Mouse (Mus musculus): ENCODE data around the gene Map7. TPM values are rescaled to one million over a fixed set of nuclear protein-coding genes. Genes with fewer than 3 reads are reported as not detected.

The Map7 gene
- total RNA-seq, 1 experiment = 35.2 TPM

DNA sequence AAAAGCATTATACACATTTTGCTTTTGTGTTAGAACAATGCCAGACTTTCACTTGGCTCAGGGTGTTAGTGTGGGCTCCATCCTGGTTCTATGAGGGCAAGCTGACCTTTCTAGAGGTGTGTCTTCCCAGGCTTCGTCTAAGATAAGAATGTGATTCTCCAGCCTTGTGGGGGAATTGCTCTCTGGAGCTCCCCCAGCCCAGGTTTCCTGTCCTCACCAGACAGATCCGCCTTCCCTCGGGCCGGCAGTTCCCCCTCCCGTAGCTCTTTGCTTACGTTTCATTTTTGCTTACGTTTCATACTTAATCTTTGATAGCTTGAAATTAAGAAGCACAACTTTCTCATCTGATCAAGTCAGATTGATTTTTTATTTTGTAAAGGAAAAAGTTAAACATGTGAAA is 48.8 kb downstream of the Map7 start:
- Histone ChIP-seq H3K9ac (ENCODE audit: insufficient read depth, low read depth, low read length, poor library complexity, severe bottlenecking) (no peak overlapping the region), H3K4me1 (ENCODE audit: control insufficient read depth in 2 of 2, insufficient read depth in 2 of 2, low read length in 2 of 2, poor library complexity in 1 of 2) (peaks cover 3 to 15% of the 10 kb centered on the region in 2 experiments; a peak in 3 of 4 replicates), H3K9me3 (ENCODE audit: control insufficient read depth, insufficient read depth, low read depth, low read length) (no peaks in the 10 kb centered on the region), H3K27ac (ENCODE audit: insufficient read depth, low read depth, low read length, poor library complexity, severe bottlenecking) (no peak overlapping the region), H3K4me3 (ENCODE audit: insufficient read depth in 1 of 2, low read depth in 1 of 2, low read length in 2 of 2, poor library complexity in 1 of 2, severe bottlenecking in 1 of 2) (no peak overlapping the region), H3K36me3 (ENCODE audit: control insufficient read depth, insufficient read depth, low read length, poor library complexity, severe bottlenecking) (no peaks in the 10 kb centered on the region)
- TF ChIP-seq CHD2 (IDR thresholded peaks at IDR 0.05; ENCODE audit: low read depth, low read length) (no peak), HCFC1 (IDR thresholded peaks at IDR 0.05; ENCODE audit: borderline replicate concordance, insufficient read depth, low read length) (no peak), MAFK (IDR thresholded peaks at IDR 0.05; ENCODE audit: insufficient read depth, low read depth, low read length) (no peak), ZNF384 (IDR thresholded peaks at IDR 0.05; ENCODE audit: low read depth, low read length) (no peak), ZC3H11A (IDR thresholded peaks at IDR 0.05; ENCODE audit: borderline replicate concordance, low read depth, low read length) (no peak)
- no peak for DNase-seq (ENCODE audit: low read depth, low spot score)
- in situ Hi-C loops (cut with MboI; ENCODE audit: low sequenced_read_pairs in 2 of 2, unreplicated experiment in 2 of 2) = no loop called here

DNA sequence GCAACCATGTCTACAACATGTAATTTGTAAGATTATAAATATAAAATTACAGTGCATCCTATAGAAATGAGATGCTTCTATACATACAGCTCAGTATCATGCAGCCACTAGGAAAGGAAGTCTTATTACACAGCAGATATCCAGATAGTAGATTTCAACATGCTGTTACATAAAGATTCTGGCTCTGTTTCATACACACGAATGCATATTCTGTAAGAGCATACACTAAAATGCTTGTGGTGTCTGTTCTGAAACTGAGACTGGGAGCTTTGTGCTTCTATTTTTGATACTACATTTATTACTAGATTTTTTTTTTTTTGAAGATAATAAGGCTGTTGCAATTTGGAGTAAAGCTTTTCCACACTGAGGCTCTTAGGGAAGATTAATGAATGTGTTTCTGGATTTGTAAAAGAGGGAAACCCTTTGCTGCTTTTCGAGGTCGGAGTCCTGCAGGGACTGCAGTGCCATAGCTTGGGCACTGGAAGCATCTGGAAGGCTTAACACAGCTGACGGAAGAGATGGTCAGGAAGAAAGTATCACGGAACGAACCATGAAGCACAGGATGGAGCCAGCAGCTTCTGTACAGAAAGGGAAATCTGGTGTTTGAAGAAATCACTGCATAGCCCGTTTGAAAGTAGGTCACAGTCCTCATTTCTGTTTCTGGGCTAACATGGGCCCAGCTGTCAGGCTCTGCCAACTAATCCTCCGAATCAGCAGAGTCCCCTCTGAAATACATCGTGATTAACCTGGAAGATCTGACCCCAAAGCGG is 50.9 kb downstream of the Map7 start:
- Histone ChIP-seq H3K9me3 (ENCODE audit: control insufficient read depth, insufficient read depth, low read depth, low read length) (no peaks in the 10 kb centered on the region), H3K27ac (ENCODE audit: insufficient read depth, low read depth, low read length, poor library complexity, severe bottlenecking) (no peak overlapping the region), H3K4me3 (ENCODE audit: insufficient read depth in 1 of 2, low read depth in 1 of 2, low read length in 2 of 2, poor library complexity in 1 of 2, severe bottlenecking in 1 of 2) (no peak overlapping the region), H3K36me3 (ENCODE audit: control insufficient read depth, insufficient read depth, low read length, poor library complexity, severe bottlenecking) (no peaks in the 10 kb centered on the region), H3K4me1 (ENCODE audit: control insufficient read depth in 2 of 2, insufficient read depth in 2 of 2, low read length in 2 of 2, poor library complexity in 1 of 2) (peaks cover 7 to 14% of the 10 kb centered on the region in 2 experiments), H3K9ac (ENCODE audit: insufficient read depth, low read depth, low read length, poor library complexity, severe bottlenecking) (no peak overlapping the region)
- TF ChIP-seq CHD2 (IDR thresholded peaks at IDR 0.05; ENCODE audit: low read depth, low read length) = no peak
- no peak for TF ChIP-seq ZNF384 (IDR thresholded peaks at IDR 0.05; ENCODE audit: low read depth, low read length)
- no peak for DNase-seq (ENCODE audit: low read depth, low spot score)
- in situ Hi-C loops (cut with MboI; ENCODE audit: low sequenced_read_pairs in 2 of 2, unreplicated experiment in 2 of 2) = no loop called here

GRCm38 (mm10) chr10:20201236-20201635 is 53.0 kb downstream of the Map7 start:
- no peak for DNase-seq (ENCODE audit: low read depth, low spot score)
- TF ChIP-seq CHD2 (IDR thresholded peaks at IDR 0.05; ENCODE audit: low read depth, low read length) (no peak), ZC3H11A (IDR thresholded peaks at IDR 0.05; ENCODE audit: borderline replicate concordance, low read depth, low read length) (no peak), HCFC1 (IDR thresholded peaks at IDR 0.05; ENCODE audit: borderline replicate concordance, insufficient read depth, low read length) (no peak), ZNF384 (IDR thresholded peaks at IDR 0.05; ENCODE audit: low read depth, low read length) (no peak), MAFK (IDR thresholded peaks at IDR 0.05; ENCODE audit: insufficient read depth, low read depth, low read length) (no peak)
- in situ Hi-C loops (cut with MboI; ENCODE audit: low sequenced_read_pairs in 2 of 2, unreplicated experiment in 2 of 2) = no loop called here
- Histone ChIP-seq H3K9me3 (ENCODE audit: control insufficient read depth, insufficient read depth, low read depth, low read length) (no peaks in the 10 kb centered on the region), H3K36me3 (ENCODE audit: control insufficient read depth, insufficient read depth, low read length, poor library complexity, severe bottlenecking) (no peaks in the 10 kb centered on the region), H3K4me3 (ENCODE audit: insufficient read depth in 1 of 2, low read depth in 1 of 2, low read length in 2 of 2, poor library complexity in 1 of 2, severe bottlenecking in 1 of 2) (no peak overlapping the region), H3K9ac (ENCODE audit: insufficient read depth, low read depth, low read length, poor library complexity, severe bottlenecking) (no peak overlapping the region), H3K27ac (ENCODE audit: insufficient read depth, low read depth, low read length, poor library complexity, severe bottlenecking) (no peak overlapping the region), H3K4me1 (ENCODE audit: control insufficient read depth in 2 of 2, insufficient read depth in 2 of 2, low read length in 2 of 2, poor library complexity in 1 of 2) (peaks cover 7 to 14% of the 10 kb centered on the region in 2 experiments)

DNA sequence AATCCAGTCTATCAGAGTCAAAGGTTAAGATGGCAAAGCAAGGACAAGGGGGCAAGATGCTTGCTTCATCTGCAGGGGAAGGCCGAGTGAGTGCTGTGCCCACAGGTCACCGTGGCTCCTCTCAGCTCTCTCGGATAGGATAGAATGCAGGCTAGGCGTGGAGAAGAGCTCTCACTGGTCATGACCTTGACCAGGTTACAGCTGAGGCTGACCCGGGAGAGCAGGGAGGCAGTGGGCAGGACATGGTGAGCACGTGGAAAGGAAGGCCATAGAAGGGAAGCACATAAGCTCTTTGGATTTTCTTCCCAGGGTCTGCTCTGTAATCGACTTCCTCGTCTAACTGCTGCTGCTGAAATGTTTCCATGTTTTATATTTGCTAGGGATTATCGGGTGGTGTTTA is 53.9 kb downstream of the Map7 start:
- H3K36me3 ChIP-seq (ENCODE audit: control insufficient read depth, insufficient read depth, low read length, poor library complexity, severe bottlenecking) = no peaks in the 10 kb centered on the region
- H3K9me3 ChIP-seq (ENCODE audit: control insufficient read depth, insufficient read depth, low read depth, low read length) = no peaks in the 10 kb centered on the region
- H3K27ac ChIP-seq (ENCODE audit: insufficient read depth, low read depth, low read length, poor library complexity, severe bottlenecking) = no peak overlapping the region
- no peak for TF ChIP-seq ZC3H11A (IDR thresholded peaks at IDR 0.05; ENCODE audit: borderline replicate concordance, low read depth, low read length)
- no peak for TF ChIP-seq CHD2 (IDR thresholded peaks at IDR 0.05; ENCODE audit: low read depth, low read length)
- DNase-seq (ENCODE audit: low read depth, low spot score) = no peak
- no peak overlapping the region for H3K9ac ChIP-seq (ENCODE audit: insufficient read depth, low read depth, low read length, poor library complexity, severe bottlenecking)
- peaks cover 7 to 12% of the 10 kb centered on the region in 2 experiments for H3K4me1 ChIP-seq (ENCODE audit: control insufficient read depth in 2 of 2, insufficient read depth in 2 of 2, low read length in 2 of 2, poor library complexity in 1 of 2)
- in situ Hi-C loops (cut with MboI; ENCODE audit: low sequenced_read_pairs in 2 of 2, unreplicated experiment in 2 of 2) = no loop called here
- no peak overlapping the region for H3K4me3 ChIP-seq (ENCODE audit: insufficient read depth in 1 of 2, low read depth in 1 of 2, low read length in 2 of 2, poor library complexity in 1 of 2, severe bottlenecking in 1 of 2)

DNA sequence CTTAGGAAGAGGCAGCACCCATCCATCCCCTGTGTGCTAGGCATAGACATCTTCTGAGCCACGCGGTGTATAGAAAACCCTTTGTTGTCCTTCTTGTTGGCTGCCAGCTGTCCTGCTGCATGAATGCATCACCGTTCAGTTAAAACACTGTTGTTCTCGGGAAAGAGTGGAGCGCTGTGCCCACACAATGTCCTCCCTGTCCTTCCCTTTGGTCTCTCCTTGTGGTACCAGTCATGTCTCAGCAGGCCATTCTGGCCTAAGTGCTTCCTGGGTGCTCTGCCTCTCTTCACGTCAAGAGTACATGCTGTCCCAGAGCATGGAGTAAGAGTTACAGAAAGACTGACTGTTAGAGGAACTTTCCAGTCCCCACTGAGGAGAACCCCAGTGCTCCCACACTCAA is 54.5 kb downstream of the Map7 start:
- TF ChIP-seq ZC3H11A (IDR thresholded peaks at IDR 0.05; ENCODE audit: borderline replicate concordance, low read depth, low read length) = no peak
- TF ChIP-seq HCFC1 (IDR thresholded peaks at IDR 0.05; ENCODE audit: borderline replicate concordance, insufficient read depth, low read length) = no peak
- Histone ChIP-seq H3K27ac (ENCODE audit: insufficient read depth, low read depth, low read length, poor library complexity, severe bottlenecking) (no peak overlapping the region), H3K4me3 (ENCODE audit: insufficient read depth in 1 of 2, low read depth in 1 of 2, low read length in 2 of 2, poor library complexity in 1 of 2, severe bottlenecking in 1 of 2) (no peak overlapping the region), H3K9ac (ENCODE audit: insufficient read depth, low read depth, low read length, poor library complexity, severe bottlenecking) (no peak overlapping the region), H3K4me1 (ENCODE audit: control insufficient read depth in 2 of 2, insufficient read depth in 2 of 2, low read length in 2 of 2, poor library complexity in 1 of 2) (peaks cover 7 to 12% of the 10 kb centered on the region in 2 experiments), H3K36me3 (ENCODE audit: control insufficient read depth, insufficient read depth, low read length, poor library complexity, severe bottlenecking) (no peaks in the 10 kb centered on the region), H3K9me3 (ENCODE audit: control insufficient read depth, insufficient read depth, low read depth, low read length) (no peaks in the 10 kb centered on the region)
- no peak for DNase-seq (ENCODE audit: low read depth, low spot score)
- in situ Hi-C loops (cut with MboI; ENCODE audit: low sequenced_read_pairs in 2 of 2, unreplicated experiment in 2 of 2) = no loop called here

All from ES-E14 (cell line).